Mouse (Mus musculus) E14TG2a.4 (cell line): ENCODE data around the gene Tlcd2.

Experiments used
- CTCF ChIP-seq: conservative IDR thresholded peaks from 2 replicates; pipeline ENCODE4 v1.5.1; 2014; ENCODE audit warnings: low read length
- NANOG ChIP-seq: IDR thresholded peaks from 2 replicates; pipeline ENCODE4 v1.6.1; 2014; ENCODE audit warnings: borderline replicate concordance, low read length, mixed read lengths

- no peak for TF ChIP-seq CTCF
- TF ChIP-seq NANOG, result no peak
Observed at GRCm38 (mm10) chr11:75441034-75441433, 20.5 kb upstream of the Tlcd2 start.
